Mouse (Mus musculus) embryo, embryonic 11.5 days (tissue): ENCODE measurements around the gene Rtn4ip1.
"Not testable (repeated sequence)": the region's sequence is repeated elsewhere in the genome, so short reads cannot be mapped to it uniquely, and the experiment has no call there.

Experiments used
- DNase-seq: peaks from one replicate; pipeline ENCODE4 v3.0.0-alpha.2; 2012; ENCODE audit warnings: low read depth, low spot score

The Rtn4ip1 gene

GRCm38 (mm10) chr10:43901578-43902194 lies at the start of gene Rtn4ip1, which contains the start of gene Qrsl1:
Rtn4ip1 (plus strand) TSS chr10:43901807.
Qrsl1 (minus strand) TSS chr10:43901745.
- peak; percentile 88 for DNase-seq

GRCm38 (mm10) chr10:43851898-43852297 lies 49.7 kb upstream of the Rtn4ip1 start:
- no peak for DNase-seq

GRCm38 (mm10) chr10:43855916-43856315 lies 45.7 kb upstream of the Rtn4ip1 start:
- no peak for DNase-seq

GRCm38 (mm10) chr10:43856351-43856750 lies 45.3 kb upstream of the Rtn4ip1 start:
- DNase-seq: no peak

GRCm38 (mm10) chr10:43870752-43871151 lies 30.9 kb upstream of the Rtn4ip1 start:
- peak; percentile 23 for DNase-seq

GRCm38 (mm10) chr10:43871458-43871857 lies 30.1 kb upstream of the Rtn4ip1 start:
- no peak for DNase-seq

- no peak for DNase-seq
These were observed 13.9 kb upstream of the Rtn4ip1 start for GRCm38 (mm10) chr10:43887676-43888075.

GRCm38 (mm10) chr10:43888976-43889375 lies 12.6 kb upstream of the Rtn4ip1 start:
- no peak for DNase-seq

- DNase-seq: no peak
These were observed 8.6 kb upstream of the Rtn4ip1 start for GRCm38 (mm10) chr10:43892971-43893370.

GRCm38 (mm10) chr10:43896065-43896464 lies 5.5 kb upstream of the Rtn4ip1 start:
- no peak for DNase-seq

- no peak for DNase-seq
These were observed 3.3 kb upstream of the Rtn4ip1 start for GRCm38 (mm10) chr10:43898276-43898675.

GRCm38 (mm10) chr10:43900883-43901570 lies 580 bp upstream of the Rtn4ip1 start:
- DNase-seq: no peak

GRCm38 (mm10) chr10:43904569-43904968 lies 3.0 kb downstream of the Rtn4ip1 start:
- no peak for DNase-seq

- no peak for DNase-seq
These were observed 8.6 kb downstream of the Rtn4ip1 start for GRCm38 (mm10) chr10:43910032-43910872.

GRCm38 (mm10) chr10:43910873-43911142 lies 9.2 kb downstream of the Rtn4ip1 start:
- DNase-seq: no peak

- no peak for DNase-seq
These were observed 10.6 kb downstream of the Rtn4ip1 start for GRCm38 (mm10) chr10:43912236-43912635.

- no peak for DNase-seq
These were observed 14.6 kb downstream of the Rtn4ip1 start for GRCm38 (mm10) chr10:43916181-43916580.

GRCm38 (mm10) chr10:43916737-43917136 lies 15.1 kb downstream of the Rtn4ip1 start:
- DNase-seq: no peak

GRCm38 (mm10) chr10:43918696-43919608 lies 17.3 kb downstream of the Rtn4ip1 start:
- peak; percentile 71 for DNase-seq

- DNase-seq: no peak
These were observed 21.5 kb downstream of the Rtn4ip1 start for GRCm38 (mm10) chr10:43923096-43923495.

- not testable (repeated sequence) for DNase-seq
These were observed 24.2 kb downstream of the Rtn4ip1 start for GRCm38 (mm10) chr10:43925776-43926175.
